Mouse (Mus musculus): ENCODE data around the gene Piezo1.
"Not testable (repeated sequence)": the region's sequence is repeated elsewhere in the genome, so short reads cannot be mapped to it uniquely, and the experiment has no call there.

Piezo1 gene

DNA sequence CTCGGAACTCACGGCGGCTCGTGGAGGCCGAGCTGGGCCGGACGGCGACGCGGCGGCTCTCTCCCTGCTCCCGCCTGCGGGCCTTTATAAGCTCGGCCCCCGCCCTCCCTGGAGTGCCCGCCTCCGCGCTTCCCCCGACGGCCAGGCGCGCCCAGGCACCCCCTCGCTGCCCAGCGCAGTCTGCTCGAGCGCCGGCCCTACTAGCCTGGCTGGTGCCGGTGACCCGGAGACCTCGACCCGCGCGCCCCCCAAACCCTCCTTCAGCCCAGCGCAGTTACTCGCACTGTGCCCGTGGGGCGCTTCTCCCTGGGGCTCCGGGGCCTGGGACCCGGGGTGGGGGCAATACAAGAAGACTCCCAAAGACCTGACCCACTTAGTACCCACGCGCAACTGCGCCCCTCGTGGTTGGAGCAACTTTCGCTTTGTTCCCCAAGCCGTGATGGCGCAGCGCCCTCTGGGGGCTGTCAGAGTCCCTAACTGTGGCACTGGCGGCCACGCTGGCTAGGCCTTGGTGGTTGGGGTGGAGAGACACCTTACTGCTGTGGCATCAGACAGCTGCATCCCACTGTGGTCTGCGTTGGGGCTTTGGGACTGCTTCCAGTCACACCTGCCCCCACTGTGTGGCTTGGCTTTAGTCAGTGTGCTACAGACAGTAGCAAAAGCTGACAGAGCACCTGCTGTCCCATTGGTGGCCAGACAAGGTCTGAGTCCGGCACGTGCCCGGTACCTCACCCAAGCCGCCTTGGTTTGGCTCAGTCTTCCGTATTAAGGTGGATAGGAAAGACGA, at the start of gene Piezo1:
TSS of gene Piezo1 (minus strand) at position 65 of the 787 bp plus-strand sequence.
- in situ Hi-C loops (cut with MboI; ENCODE audit: low sequenced_read_pairs): no loop called here

DNA sequence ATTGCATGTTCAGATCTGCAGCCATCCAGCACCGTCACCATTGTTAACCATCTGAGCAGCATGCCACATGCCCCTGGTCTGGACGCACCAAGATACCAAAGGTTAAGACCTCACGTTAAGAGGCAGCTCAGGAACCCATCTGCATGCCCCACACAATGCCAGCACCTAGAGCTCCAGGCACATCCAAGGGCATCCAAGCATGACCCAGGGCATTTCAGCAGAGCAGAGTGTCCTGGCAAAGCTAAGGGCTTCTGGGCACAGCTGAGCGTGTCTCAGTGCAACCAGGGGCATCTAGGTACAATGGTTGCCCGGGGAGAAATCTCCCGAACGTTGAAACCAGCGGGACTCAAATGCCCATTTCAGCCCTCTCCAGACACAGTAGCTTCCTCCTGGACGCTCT, 49.5 kb upstream of the Piezo1 start:
- in situ Hi-C loops (cut with MboI; ENCODE audit: low sequenced_read_pairs): no loop called here

DNA sequence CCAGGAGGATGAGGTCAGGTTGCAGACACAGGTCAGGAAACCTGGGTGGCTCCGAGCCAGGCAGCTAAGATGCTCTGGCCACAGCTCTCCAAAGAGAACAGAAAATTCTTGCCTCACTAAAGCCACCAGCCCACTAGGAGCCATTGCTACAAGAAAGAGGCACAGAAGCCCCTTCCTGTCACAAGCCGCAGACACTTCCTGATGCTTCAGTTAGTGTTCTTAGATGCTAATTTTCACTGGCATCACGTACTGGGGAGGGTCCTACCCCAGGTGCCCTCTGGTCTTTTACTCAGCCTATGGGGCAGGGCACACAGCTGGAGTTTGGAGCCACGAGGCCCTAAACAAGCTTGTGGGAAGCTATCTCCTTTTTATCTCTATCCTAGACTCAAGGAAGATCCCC, 44.9 kb upstream of the Piezo1 start:
- in situ Hi-C loops (cut with MboI; ENCODE audit: low sequenced_read_pairs): no loop called here

DNA sequence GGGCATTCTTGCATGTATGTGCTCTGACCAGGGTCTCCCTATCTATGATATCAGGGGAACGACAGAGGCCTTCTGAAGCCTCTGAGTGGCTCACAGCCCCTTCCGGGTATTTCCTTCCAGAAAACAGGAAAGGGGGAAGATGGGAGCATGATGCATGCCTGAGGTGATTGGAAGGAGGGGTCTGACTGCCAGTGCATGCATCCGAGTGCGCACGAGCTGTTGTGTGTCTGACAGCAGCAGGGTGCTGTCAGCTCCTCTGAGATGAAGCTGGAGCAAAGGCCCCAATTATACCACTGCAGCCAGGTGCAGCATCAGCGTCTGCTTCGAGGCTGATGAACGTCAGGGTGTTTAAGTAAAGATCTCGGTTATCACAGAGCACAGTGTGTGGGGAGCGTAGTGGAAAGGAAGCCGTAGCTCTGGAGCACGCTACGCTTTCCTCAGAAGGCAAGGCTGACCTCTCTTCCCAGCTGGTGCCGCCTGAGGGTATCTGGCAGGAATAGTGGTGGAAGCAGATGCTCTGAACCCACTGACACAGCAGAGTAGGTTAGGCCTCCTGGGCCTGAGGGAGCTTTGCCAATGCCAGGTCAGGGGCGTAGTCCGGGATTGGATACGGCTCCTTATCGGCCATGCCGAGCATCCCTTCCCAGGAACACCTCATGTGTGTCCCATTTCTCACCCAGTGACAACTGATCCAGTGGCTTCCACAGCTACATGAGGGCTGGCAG, 42.8 kb upstream of the Piezo1 start:
- in situ Hi-C loops (cut with MboI; ENCODE audit: low sequenced_read_pairs): no loop called here

DNA sequence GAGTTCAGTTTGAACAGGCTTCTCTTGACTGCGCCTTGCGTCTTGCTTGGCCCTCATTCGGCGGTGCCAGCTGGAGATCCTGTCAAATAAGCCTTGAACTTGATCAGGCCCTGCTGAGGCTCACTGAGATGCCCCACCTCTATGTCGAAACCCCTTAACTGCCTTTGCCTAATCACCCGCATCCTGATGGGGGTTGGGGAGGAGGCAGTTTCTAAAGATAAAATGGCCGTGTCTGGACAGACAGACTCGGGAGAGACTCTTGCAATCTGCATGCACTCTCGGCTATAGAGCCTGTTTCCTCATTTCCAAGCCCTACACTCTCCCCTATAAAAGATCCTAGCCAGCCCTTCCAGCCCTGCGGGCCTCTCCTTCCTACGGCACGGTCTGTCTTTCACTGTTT, 42.1 kb upstream of the Piezo1 start:
- in situ Hi-C loops (cut with MboI; ENCODE audit: low sequenced_read_pairs): no loop called here

DNA sequence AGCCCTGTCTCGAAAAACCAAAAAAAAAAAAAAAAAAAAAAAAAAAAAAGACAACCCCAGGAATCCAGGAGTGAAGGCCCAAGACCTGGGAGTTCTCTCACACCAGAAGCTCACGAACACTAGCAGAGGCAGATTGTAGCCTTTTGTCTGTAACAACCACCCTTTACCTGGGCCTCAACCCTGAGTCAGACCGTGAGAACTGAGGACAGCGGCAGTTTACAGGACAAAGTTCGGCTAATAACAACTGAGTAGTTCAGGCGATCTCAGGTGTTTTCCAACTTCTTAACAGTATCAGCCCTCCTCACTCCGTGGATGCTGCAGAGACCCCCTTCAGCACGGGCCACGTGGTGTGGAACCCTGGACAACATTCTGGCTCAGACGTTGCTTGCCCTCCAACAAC, 35.6 kb upstream of the Piezo1 start:
- in situ Hi-C loops (cut with MboI; ENCODE audit: low sequenced_read_pairs): no loop called here

DNA sequence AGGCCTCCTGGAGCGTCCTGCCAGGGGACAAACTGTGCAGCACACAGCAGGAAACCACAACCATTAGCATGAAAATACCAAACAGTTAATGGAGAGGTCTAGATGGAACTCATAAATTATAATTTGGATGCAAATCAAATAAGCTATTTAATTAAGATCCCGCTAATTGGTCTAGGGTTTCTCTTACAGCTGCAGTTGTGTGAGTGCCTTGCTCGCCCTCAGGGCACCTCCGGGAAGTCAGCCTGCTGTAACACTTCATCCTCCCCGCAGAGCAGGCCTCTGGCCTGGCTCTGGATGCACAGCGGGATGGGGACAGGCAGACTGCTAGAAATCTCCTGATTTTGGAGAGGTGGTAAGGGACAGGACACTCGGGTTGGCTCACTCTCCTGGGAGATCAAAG, 35.0 kb upstream of the Piezo1 start:
- in situ Hi-C loops (cut with MboI; ENCODE audit: low sequenced_read_pairs): no loop called here

DNA sequence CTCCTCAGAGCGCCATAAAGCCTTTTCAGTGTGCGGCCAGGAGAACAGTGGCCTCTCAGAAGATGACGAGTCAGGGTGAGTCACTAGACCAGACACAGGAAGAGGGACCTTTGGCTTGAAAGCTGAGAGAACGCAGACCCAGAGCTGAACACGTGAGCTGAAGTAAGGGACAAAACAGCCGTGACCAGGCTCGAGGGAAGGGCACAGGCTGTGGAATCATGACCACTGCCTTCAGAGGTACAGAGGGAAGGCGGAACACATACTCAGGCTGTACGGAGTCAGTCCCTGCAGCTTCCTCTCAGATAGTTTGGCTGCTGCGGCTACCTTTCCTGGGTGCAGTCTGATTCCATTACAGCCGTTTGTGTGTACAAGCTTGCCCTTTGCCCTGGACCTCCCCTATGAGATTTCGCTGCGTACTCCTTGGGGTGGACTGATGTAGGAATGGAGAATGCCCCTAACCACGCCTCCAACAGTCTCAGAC, 34.3 kb upstream of the Piezo1 start:
- in situ Hi-C loops (cut with MboI; ENCODE audit: low sequenced_read_pairs): no loop called here

DNA sequence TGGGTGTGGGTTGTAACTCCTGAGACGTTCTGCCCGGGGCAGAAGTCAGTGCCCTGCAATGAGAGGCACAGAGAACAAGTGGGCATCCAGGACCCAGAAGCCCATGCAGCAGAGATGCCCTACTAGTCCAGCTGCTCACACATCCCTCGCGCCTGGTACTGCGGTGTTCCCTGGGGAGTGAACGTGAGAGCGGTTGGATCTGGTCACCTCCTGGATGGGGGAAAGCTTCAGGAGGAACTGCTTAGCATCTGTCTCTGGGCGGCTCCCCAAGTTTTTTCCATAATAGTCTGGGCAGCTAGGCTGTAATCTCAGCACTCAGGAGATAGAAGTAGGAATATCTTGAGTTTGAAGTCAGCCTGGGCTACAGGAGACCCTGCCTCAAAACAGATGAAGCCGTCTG, 33.9 kb upstream of the Piezo1 start:
- in situ Hi-C loops (cut with MboI; ENCODE audit: low sequenced_read_pairs): no loop called here

DNA sequence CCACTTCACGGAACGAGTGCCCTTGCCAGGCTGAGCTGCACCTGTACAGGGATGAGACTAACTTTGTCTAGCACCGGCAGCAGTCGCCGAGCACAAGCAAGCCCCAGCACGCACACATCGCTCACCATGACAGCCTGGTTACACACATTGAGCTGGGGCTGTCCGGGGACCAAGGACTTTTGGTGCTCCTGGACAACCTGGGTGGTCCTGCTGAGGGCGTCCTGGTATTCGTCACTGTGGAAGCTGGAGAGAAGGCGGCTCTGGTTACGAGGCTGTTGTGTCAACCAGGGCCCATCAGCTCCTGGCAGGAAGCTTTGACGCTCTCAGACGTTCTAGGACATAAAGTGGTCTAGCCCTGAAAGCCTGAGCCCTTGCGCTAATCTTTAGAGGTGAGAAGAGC, 29.8 kb upstream of the Piezo1 start:
- in situ Hi-C loops (cut with MboI; ENCODE audit: low sequenced_read_pairs): no loop called here

DNA sequence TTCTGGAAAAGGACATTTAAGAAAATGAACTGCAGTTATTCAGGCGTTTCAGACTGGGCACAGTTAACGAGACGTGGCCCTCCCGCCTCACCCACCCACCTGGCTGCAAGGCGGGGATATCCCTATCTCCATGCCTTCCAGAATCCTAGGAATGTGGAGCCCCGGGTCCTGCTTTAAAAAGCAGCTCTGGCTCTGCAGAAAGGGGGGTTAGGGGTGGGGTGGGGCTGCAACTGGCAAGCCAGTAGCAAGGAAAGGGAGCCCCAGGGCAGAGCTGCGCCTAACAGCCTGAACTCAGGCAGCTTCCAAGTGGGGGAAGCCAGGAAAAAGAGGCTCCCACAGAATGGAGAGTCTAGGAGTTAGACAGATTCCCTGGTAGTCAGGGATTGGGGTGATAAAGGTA, 28.1 kb upstream of the Piezo1 start:
- in situ Hi-C loops (cut with MboI; ENCODE audit: low sequenced_read_pairs): no loop called here

DNA sequence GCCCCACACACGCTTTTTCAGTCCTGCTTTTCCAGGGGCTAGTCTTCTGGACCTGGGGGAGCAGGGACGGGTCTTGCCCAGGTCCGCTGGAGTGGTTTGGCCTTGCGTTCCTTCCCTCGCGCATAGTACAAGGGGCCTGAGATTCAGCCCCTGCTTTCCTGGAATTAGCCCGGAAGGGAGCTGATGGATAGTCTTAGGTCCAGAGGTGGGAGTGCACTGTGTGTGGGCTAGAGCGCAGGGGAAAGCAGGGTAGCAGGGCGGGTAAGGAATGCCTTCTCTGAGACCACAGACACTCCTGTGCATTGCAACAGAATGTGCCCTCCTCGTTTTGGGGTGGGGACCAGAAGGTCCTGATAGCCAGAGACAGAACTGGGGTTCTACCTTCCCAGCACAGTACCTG, 26.0 kb upstream of the Piezo1 start:
- in situ Hi-C loops (cut with MboI; ENCODE audit: low sequenced_read_pairs): no loop called here

DNA sequence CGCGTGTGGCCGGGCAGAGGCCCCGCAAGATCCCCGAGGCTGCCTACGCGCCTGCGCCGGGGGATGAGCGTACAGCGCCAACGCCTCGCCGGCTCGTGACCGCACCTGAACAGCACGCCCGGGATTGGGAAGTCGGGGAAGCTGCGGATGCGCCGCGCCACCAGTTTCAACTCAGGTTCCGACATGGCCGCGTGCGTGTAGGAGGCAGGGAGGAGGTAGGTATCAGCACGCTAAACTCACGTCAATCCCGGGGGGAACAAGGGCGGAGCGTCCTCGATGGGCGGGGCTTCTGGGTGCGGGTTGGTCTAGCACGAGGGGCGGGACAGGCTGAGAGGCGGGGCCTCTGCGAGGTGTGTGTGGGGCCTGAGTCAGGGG, 25.5 kb upstream of the Piezo1 start, which contains the start of gene Aprt:
TSS of gene Aprt (minus strand) at position 262 of the 375 bp plus-strand sequence.
- in situ Hi-C loops (cut with MboI; ENCODE audit: low sequenced_read_pairs): no loop called here

DNA sequence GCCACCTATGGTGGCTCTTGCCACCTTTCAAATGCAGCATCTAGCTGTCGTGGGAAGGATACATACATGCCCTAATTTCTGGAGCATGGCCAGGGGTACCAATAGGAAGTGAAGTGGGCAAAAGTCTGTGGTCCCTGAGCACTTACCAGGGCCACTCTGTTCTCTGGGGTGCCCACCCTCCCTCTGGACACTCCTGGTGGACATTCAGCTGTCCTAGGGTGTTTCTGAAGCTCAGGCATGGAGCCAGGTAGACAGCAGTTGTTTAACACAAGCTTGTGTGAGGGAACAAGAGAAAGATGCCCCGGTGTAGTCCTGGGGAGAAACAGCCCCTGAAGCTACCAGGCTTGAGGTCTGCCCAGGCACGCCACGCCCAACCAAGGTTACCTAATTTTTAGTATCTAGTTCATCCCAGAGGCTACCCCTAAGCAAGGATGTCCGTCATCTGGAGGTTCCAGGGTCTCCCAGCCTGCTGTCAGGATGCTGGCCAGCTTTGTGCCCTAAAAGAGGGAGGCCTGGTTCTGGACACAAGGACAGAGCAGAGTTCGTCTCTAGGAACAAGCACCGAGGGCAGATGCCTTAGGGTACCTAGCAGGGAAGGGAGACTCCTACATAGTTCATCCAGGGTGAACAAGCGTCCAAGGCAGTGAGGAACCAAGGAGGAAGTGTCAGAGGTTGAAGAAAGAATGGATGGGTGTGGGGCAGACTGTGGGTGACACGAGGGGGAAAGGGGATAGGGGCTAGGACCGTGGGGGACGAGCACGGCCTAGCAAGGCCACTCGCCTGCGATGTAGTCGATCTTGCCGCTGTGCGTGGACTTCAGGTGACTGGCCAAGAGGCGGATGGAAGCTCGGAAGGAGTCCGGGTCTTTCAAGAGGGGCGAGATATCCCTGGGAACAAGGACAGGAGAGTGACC, 24.9 kb upstream of the Piezo1 start:
- in situ Hi-C loops (cut with MboI; ENCODE audit: low sequenced_read_pairs): no loop called here

DNA sequence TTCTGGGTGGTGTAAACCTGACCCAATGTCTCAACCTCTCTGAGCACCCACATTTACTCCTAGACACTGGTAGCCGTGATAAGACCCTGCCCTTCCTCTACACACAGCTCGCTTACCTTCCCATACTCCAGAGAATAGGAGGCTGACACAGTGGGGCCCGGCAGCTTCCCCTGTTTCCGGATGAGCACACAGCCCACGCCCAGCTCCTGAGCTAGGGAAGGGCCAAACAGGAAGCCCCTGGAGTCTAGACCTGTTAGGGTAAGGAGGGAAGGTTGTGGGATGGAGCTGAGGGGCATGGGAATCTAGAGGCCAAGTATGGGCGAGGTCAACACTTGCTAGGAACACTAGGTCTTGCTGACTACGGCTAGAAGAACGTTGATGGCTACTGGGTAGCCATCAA, 24.2 kb upstream of the Piezo1 start:
- in situ Hi-C loops (cut with MboI; ENCODE audit: low sequenced_read_pairs): no loop called here

DNA sequence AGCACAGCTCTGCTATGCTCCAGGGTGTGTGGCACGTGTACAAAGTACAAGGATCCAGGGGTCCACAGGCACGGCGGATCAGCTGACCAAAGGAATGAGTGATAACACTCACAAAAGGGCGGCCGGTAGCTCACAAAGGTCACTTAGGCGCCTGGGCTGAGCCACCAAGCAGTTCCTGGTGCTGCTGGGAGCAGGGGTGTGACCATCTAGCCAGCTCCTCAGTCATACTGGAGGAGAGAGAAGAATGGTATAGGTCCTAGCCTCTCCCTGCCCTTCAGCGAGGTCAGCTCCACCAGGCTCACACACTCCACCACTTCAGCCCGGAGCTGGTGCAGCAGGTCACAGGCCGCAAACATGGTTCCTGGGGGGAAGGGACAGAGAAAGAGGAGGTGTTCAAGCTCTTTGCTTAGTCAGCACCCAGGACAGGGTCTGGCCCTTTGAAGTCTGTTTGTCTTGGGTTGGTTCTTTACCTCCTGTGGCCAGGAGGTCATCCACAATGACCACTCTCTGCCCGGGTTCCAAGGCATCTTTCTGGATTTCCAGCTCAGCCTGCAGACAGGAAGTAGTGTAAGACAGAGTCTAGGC, 23.6 kb upstream of the Piezo1 start:
- in situ Hi-C loops (cut with MboI; ENCODE audit: low sequenced_read_pairs): no loop called here

DNA sequence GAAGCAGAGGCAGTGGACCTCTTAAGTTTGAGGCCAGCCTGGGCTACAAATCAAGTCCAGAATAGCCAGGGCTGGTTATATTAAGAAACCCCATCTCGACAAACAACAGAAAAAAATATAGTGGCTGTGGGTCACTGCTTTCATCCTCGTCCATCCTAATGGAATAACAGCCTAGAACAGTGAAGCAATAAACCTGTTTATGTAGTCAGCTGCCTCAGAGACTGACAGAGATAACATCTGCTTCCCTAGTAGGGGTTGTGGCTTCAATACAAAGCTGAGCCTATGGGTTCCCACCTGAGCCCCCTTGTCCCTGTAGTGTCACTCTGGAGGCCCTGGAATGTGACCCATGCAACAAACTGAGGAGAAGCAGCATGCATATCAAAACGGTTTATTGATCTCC, 23.1 kb upstream of the Piezo1 start:
- in situ Hi-C loops (cut with MboI; ENCODE audit: low sequenced_read_pairs): no loop called here

DNA sequence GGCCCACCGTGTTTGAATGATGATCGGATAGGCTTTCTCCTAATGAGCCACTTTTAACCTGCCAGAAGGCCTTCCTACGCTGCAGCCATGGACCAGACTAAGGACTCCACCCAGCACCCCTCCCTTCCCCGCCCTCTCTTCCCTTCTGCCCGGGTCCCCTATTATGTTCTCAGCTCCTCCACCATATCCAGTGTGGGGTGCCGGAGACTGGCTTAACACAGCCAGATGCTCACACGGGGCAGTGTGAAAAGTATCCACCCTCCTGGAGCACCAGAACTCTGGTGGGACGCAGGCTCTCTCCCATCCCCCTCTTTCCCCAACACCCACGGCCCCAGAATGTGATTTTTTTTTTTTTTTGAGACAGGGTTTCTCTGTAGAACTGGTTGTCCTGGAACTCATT, 22.4 kb upstream of the Piezo1 start:
- in situ Hi-C loops (cut with MboI; ENCODE audit: low sequenced_read_pairs): no loop called here

DNA sequence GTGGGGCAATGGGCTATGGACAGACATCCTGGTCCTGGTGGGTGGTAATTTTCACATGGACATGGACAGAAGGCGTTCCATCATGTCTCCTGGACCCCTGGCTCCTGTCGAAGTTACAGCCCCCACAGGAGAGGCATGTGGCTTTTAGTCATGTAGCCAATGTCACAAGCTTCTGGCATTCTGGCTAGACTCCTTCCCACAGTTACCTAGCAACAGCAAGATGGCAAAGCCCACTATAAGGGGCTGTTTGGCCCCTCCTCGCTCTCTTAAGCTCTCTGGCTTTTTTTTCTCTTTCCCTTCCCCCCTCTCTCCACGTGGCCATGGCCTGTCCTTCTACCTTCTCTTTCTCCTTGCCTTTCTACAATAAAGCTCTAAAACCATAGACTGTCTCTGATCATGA, 22.0 kb upstream of the Piezo1 start:
- in situ Hi-C loops (cut with MboI; ENCODE audit: low sequenced_read_pairs): not testable (repeated sequence)

DNA sequence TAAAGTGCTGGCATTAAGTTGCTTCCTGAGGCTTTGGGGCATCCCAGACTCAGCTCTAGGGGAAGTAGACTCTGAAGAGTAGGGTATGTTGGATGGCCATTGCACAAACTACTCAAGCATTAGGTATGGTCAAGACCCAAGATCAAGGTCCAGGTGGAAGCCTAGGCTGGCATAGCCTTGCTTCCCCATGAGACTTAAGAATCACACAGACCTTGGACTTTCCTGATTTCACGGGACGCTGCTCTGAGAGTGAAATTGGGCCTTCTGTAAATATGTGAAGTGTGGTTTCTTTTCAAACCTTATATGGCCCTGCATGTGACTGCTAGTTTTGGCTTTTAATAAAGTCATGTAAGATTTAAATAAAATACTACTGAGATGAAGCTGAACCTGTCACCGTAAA, 21.6 kb upstream of the Piezo1 start:
- in situ Hi-C loops (cut with MboI; ENCODE audit: low sequenced_read_pairs): no loop called here

DNA sequence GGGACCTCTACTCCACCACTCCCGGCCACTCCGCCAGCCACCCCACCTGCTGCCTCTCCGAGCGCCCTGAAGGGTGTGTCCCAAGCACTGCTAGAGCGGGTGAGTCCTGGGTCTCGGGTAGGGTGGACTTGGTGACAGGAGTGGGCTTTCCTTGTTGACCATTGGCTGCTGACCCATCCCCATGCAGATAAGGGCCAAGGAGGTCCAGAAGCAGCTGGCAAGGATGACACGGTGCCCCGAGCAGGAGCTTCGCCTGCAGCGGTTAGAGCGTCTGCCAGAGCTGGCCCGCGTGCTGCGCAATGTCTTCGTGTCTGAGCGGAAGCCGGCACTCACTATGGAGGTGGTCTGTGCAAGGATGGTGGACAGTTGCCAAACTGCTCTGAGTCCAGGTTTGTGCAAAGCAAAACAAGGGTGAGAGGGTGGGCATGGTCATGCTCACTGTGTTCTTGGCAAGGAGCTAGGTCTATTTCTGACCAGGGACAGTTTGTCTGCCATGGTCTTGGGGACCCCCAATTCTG, 20.7 kb upstream of the Piezo1 start:
- in situ Hi-C loops (cut with MboI; ENCODE audit: low sequenced_read_pairs): no loop called here
